Mouse (Mus musculus): ENCODE measurements around the gene Olfr1357. TPM values are rescaled to one million over a fixed set of nuclear protein-coding genes. Genes with fewer than 3 reads are reported as not detected.

The Olfr1357 gene
- polyA plus RNA-seq, 2 experiments = not detected

DNA sequence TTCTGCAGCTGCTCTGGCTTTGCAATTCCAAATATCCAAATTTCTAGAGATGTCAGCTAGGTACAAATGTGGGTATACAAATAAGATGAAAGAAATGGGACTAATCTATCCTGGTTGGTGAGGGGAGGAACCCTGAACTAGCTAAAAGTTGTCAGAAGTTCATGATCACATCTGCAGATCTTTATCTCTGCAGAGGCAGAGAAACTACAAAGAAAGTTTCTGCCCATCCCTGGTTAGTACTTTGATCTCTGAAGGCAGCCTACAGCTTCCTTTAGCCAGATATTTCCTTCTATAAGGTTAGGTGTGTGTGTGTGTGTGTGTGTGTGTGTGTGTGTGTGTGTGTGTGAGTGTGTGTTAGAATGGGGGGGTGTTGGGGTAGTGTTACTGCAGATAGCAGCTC is 23.3 kb downstream of the Olfr1357 start:
- no peak overlapping the region for H3K9ac ChIP-seq (replicated peaks)
- H3K4me3 ChIP-seq (ENCODE audit: insufficient read depth in 1 of 2, low read depth in 2 of 2, low read length in 2 of 2) = no peak overlapping the region
- peaks cover 30% of the 10 kb centered on the region for H3K27me3 ChIP-seq (ENCODE audit: control insufficient read depth, insufficient read depth, low read length)
- no peak overlapping the region for H3K27ac ChIP-seq
- H3K4me1 ChIP-seq (replicated peaks; ENCODE audit: control insufficient read depth in 2 of 2, insufficient read depth in 2 of 2, low read length in 1 of 2) = 0 out of 4 replicates have a peak, but pooled peaks cover 0 to 2% of the 10 kb centered on the region in 2 experiments
- no peaks in the 10 kb centered on the region for H3K9me3 ChIP-seq (ENCODE audit: control insufficient read depth, low read length)
- no peaks in the 10 kb centered on the region for H3K36me3 ChIP-seq (replicated peaks; ENCODE audit: control insufficient read depth, insufficient read depth, low read depth)
- DNase-seq (ENCODE audit: low read depth in 3 of 3, low spot score in 3 of 3) (no peak), ATAC-seq (ENCODE audit: insufficient read depth) (no peak)
- no peak overlapping the region for H3K4me2 ChIP-seq (ENCODE audit: low read depth)
- no peak for TF ChIP-seq EP300 (IDR thresholded peaks at IDR 0.05; ENCODE audit: low read depth)

DNA sequence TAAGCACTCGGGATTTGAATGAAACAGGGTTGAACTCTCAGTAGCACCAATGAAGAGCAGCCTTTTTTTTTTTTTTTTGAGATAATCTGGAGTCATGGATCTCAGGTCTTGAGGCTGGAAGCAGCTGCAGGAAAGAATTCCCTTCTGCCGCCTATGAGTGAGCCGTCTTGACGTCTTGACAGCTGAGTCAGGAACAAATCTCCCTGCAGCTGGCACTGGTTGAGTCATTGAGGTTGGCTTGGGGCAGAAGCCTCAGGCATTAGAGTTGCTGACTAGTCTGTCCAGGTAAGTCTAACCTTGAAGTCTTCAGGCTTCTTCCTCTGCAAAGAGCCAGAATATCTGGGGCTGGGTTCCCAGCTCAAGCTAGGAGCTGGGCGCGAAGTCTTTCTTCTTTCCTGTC is 23.7 kb downstream of the Olfr1357 start:
- WGBS (ENCODE audit: insufficient replicate concordance) = 45% methylated on average over 6 of the region's 6 CpGs
- H3K27ac ChIP-seq = no peak overlapping the region
- no peak overlapping the region for H3K4me3 ChIP-seq (ENCODE audit: insufficient read depth in 1 of 2, low read depth in 2 of 2, low read length in 2 of 2)

GRCm38 (mm10) chr10:78593736-78594135 is 24.1 kb downstream of the Olfr1357 start:
- ATAC-seq (ENCODE audit: insufficient read depth) (no peak), DNase-seq (ENCODE audit: low read depth in 3 of 3, low spot score in 3 of 3) (no peak)
- WGBS (ENCODE audit: insufficient replicate concordance) = 69% methylated on average over 5 of the region's 5 CpGs
- Histone ChIP-seq H3K4me1 (replicated peaks; ENCODE audit: control insufficient read depth in 2 of 2, insufficient read depth in 2 of 2, low read length in 1 of 2) (0 out of 4 replicates have a peak, but pooled peaks cover 0 to 2% of the 10 kb centered on the region in 2 experiments), H3K36me3 (replicated peaks; ENCODE audit: control insufficient read depth, insufficient read depth, low read depth) (no peaks in the 10 kb centered on the region), H3K27ac (no peak overlapping the region), H3K4me3 (ENCODE audit: insufficient read depth in 1 of 2, low read depth in 2 of 2, low read length in 2 of 2) (no peak overlapping the region), H3K27me3 (ENCODE audit: control insufficient read depth, insufficient read depth, low read length) (peaks cover 30% of the 10 kb centered on the region), H3K4me2 (ENCODE audit: low read depth) (no peak overlapping the region), H3K9ac (replicated peaks) (no peak overlapping the region), H3K9me3 (ENCODE audit: control insufficient read depth, low read length) (no peaks in the 10 kb centered on the region)
- TF ChIP-seq CTCF (IDR thresholded peaks at IDR 0.05; ENCODE audit: low read depth) (no peak), EP300 (IDR thresholded peaks at IDR 0.05; ENCODE audit: low read depth) (no peak)

More for the DNA sequence above, 23.7 kb downstream of the Olfr1357 start:
- no peak overlapping the region for H3K4me2 ChIP-seq (ENCODE audit: low read depth)
- H3K9me3 ChIP-seq (ENCODE audit: control insufficient read depth, low read length) = no peaks in the 10 kb centered on the region
- H3K9ac ChIP-seq (replicated peaks) = no peak overlapping the region
- H3K27me3 ChIP-seq (ENCODE audit: control insufficient read depth, insufficient read depth, low read length) = peaks cover 30% of the 10 kb centered on the region
- H3K36me3 ChIP-seq (replicated peaks; ENCODE audit: control insufficient read depth, insufficient read depth, low read depth) = no peaks in the 10 kb centered on the region
- DNase-seq (ENCODE audit: low read depth in 3 of 3, low spot score in 3 of 3) (no peak), ATAC-seq (ENCODE audit: insufficient read depth) (no peak)
- TF ChIP-seq CTCF (IDR thresholded peaks at IDR 0.05; ENCODE audit: low read depth) (no peak), EP300 (IDR thresholded peaks at IDR 0.05; ENCODE audit: low read depth) (no peak)
- H3K4me1 ChIP-seq (replicated peaks; ENCODE audit: control insufficient read depth in 2 of 2, insufficient read depth in 2 of 2, low read length in 1 of 2) = 0 out of 4 replicates have a peak, but pooled peaks cover 0 to 2% of the 10 kb centered on the region in 2 experiments

DNA sequence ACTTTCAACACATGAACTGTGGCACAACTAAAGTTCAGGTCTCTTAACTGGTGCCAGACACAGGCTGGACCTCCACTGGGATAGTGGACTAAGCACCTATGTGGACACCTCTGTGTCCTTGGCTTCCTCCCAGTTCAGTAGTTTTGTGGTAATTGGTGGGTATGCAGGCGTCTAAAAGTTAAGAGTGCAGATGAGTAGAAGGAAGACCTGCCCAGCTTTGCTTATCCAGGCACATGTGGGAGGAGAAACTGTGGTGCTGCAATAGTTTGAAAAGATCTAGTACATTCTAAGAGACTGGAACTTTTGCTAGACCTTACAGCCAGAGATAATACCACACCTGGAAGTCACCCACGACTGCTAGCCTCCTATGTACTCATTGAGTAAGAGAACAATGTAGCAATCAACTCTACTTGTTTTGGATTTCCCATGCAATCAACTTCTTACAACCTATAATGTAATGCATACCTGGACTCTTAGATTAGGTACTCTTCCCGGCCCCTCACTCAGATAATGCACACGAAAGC is 25.0 kb downstream of the Olfr1357 start:
- no peak for DNase-seq (ENCODE audit: low read depth in 3 of 3, low spot score in 3 of 3)

DNA sequence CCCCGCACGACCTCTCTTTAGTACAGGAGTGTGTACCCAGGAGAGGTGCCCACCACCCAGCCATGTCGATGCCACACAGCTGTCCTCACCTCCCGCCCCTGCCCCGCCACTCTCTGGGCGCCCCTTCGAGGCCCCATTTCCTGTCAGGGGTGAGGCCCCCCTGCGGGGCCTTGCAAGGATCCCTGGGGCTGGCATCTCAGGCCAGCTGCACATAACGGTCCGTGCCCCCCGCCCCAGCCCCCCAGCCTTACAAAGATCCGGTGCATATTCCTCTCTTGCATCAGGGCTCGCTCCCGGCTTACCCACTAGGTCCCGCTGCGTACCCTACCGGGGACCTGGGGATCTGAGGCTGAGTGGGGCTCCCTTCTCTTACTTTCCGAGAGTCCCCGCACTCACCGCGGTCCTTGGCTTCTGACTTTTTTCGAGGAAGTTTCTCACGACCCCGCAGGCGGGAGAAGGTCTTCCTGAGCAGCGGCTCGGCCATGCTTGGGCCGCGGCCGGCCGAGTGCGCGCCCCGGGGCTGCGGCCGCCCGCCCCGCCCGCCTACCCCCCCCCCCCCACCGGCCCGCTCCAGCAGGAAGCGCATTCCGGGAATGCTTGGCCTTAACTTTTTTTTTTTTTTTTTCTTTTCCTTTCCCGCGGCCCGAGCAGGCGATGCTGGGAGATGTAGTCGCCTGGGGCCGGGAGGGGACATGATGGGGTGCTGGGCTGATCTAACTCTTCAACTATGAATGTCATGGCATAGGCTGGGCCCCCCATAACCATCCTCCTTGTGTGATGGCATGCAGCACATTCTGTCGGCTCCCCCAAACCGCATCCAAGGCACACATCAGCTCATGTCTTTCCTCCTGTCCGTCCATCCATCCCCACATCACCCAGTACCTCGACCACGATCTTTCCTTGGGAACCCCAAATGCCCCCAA is 26.2 kb downstream of the Olfr1357 start, which contains the start of gene Syde1:
Syde1 (minus strand) TSS at position 559 of the 923 bp plus-strand sequence.
- WGBS (ENCODE audit: insufficient replicate concordance) = 4% methylated on average over 45 of the region's 54 CpGs
- no peak within 1 kb of the TSS for H3K27ac ChIP-seq
- H3K4me3 ChIP-seq (ENCODE audit: insufficient read depth in 1 of 2, low read depth in 2 of 2, low read length in 2 of 2) = peak within 1 kb of the TSS; percentile 43 to 60
- no peaks in the 10 kb centered on the region for H3K9me3 ChIP-seq (ENCODE audit: control insufficient read depth, low read length)
- TF ChIP-seq CTCF (IDR thresholded peaks at IDR 0.05; ENCODE audit: low read depth) (no peak), EP300 (IDR thresholded peaks at IDR 0.05; ENCODE audit: low read depth) (no peak)
- DNase-seq (ENCODE audit: low read depth in 3 of 3, low spot score in 3 of 3) (no peak), ATAC-seq (ENCODE audit: insufficient read depth) (no peak; the same call in 1 of the 2 replicates)
- H3K4me1 ChIP-seq (replicated peaks; ENCODE audit: control insufficient read depth in 2 of 2, insufficient read depth in 2 of 2, low read length in 1 of 2) = 0 out of 4 replicates have a peak, but pooled peaks cover 0 to 2% of the 10 kb centered on the region in 2 experiments
- H3K4me2 ChIP-seq (ENCODE audit: low read depth) = peak within 1 kb of the TSS; percentile 42
- no peak within 1 kb of the TSS for H3K9ac ChIP-seq (replicated peaks)
- no peaks in the 10 kb centered on the region for H3K36me3 ChIP-seq (replicated peaks; ENCODE audit: control insufficient read depth, insufficient read depth, low read depth)
- H3K27me3 ChIP-seq (ENCODE audit: control insufficient read depth, insufficient read depth, low read length) = peaks cover 30% of the 10 kb centered on the region

More for the DNA sequence above, 25.0 kb downstream of the Olfr1357 start:
- no peak overlapping the region for H3K4me2 ChIP-seq (ENCODE audit: low read depth)
- 43% methylated on average over 4 of the region's 4 CpGs for WGBS (ENCODE audit: insufficient replicate concordance)
- H3K4me1 ChIP-seq (replicated peaks; ENCODE audit: control insufficient read depth in 2 of 2, insufficient read depth in 2 of 2, low read length in 1 of 2) = 0 out of 4 replicates have a peak, but pooled peaks cover 0 to 2% of the 10 kb centered on the region in 2 experiments
- H3K4me3 ChIP-seq (ENCODE audit: insufficient read depth in 1 of 2, low read depth in 2 of 2, low read length in 2 of 2) = no peak overlapping the region
- H3K9ac ChIP-seq (replicated peaks) = no peak overlapping the region
- no peaks in the 10 kb centered on the region for H3K9me3 ChIP-seq (ENCODE audit: control insufficient read depth, low read length)
- ATAC-seq (ENCODE audit: insufficient read depth) = no peak
- H3K36me3 ChIP-seq (replicated peaks; ENCODE audit: control insufficient read depth, insufficient read depth, low read depth) = no peaks in the 10 kb centered on the region
- H3K27me3 ChIP-seq (ENCODE audit: control insufficient read depth, insufficient read depth, low read length) = peaks cover 30% of the 10 kb centered on the region
- no peak overlapping the region for H3K27ac ChIP-seq
- TF ChIP-seq CTCF (IDR thresholded peaks at IDR 0.05; ENCODE audit: low read depth) (no peak), EP300 (IDR thresholded peaks at IDR 0.05; ENCODE audit: low read depth) (no peak)
